Mouse (Mus musculus): ENCODE measurements at regions not wholly inside any gene's neighbourhood (a gene's known extent, or its start where the extent isn't known, plus 50 kb on each side); places are given as distances from the start of the nearest gene placed in this dataset.

- TF ChIP-seq GATA1 (IDR thresholded peaks at IDR 0.05; ENCODE audit: low read length), result no peak
- no peak for TF ChIP-seq TAL1 (IDR thresholded peaks at IDR 0.05; ENCODE audit: low read length)
Observed at GRCm38 (mm10) chr4:53386309-53386708, 53.9 kb upstream of the Slc44a1 start.

All from erythroblast, embryonic 14.5 days (primary cell).